Mouse (Mus musculus) liver, embryonic 12.5 days (tissue): ENCODE data around the gene Ets2. TPM values are rescaled to one million over a fixed set of nuclear protein-coding genes. Genes with fewer than 3 reads are reported as not detected.

Source experiments
- ATAC-seq: fragments of 200-750 bp; cut with Nextera tagmentation; 2 replicates; pipeline ENCODE4 v1.8.0; 2017; ENCODE audit warnings: moderate number of reproducible peaks, mild to moderate bottlenecking, moderate library complexity
- H3K27ac ChIP-seq: fragments of 300-500 bp; sonication (generic); 2 replicates; pipeline ENCODE4 v1.5.1; 2016; ENCODE audit warnings: mild to moderate bottlenecking
- H3K27me3 ChIP-seq: fragments of 300-500 bp; sonication (generic); replicated peaks from 2 replicates; pipeline ENCODE4 v1.6.1; 2016; ENCODE audit warnings: mild to moderate bottlenecking, moderate library complexity
- H3K36me3 ChIP-seq: fragments of 300-500 bp; sonication (generic); 2 replicates; pipeline ENCODE4 v1.6.1; 2016; ENCODE audit warnings: mild to moderate bottlenecking, moderate library complexity
- H3K4me1 ChIP-seq: fragments of 300-500 bp; sonication (generic); 2 replicates; pipeline ENCODE4 v1.6.1; 2016
- H3K4me2 ChIP-seq: fragments of 300-500 bp; sonication (generic); 2 replicates; pipeline ENCODE4 v1.6.1; 2016; ENCODE audit warnings: mild to moderate bottlenecking, moderate library complexity
- H3K4me3 ChIP-seq: fragments of 300-500 bp; sonication (generic); 2 replicates; pipeline ENCODE4 v1.5.1; 2016; ENCODE audit warnings: mild to moderate bottlenecking, moderate library complexity
- H3K9ac ChIP-seq: fragments of 300-500 bp; sonication (generic); 2 replicates; pipeline ENCODE4 v1.6.1; 2016; ENCODE audit warnings: mild to moderate bottlenecking, moderate library complexity
- H3K9me3 ChIP-seq: fragments of 300-500 bp; sonication (generic); replicated peaks from 2 replicates; pipeline ENCODE4 v1.6.1; 2016; ENCODE audit warnings: mild to moderate bottlenecking, moderate library complexity
- WGBS: fragments of 180-500 bp; shearing (Covaris S2); methylation state at CpG from one replicate; pipeline ENCODE4 v1.1.7; 2016; ENCODE audit not compliant: insufficient replicate concordance; 5-methylcytosine and 5-hydroxymethylcytosine counted together
- polyA plus RNA-seq: library from polyadenylated mRNA; unstranded; fragments of >200 nt; fragmentation: Nextera tagmentation; extraction: Ambion mirVana; gene quantifications from 2 replicates; pipeline ENCODE4 v1.2.1, GENCODE M21; 2016

Gene Ets2
- polyA plus RNA-seq, 1 experiment from 2014 or later, result 18.6 TPM

GRCm38 (mm10) chr16:95717631-95718030 is 15.8 kb downstream of the Ets2 start:
- Histone ChIP-seq H3K9me3 (no peaks in the 10 kb centered on the region), H3K4me3 (no peak overlapping the region), H3K27ac (no peak overlapping the region), H3K27me3 (no peaks in the 10 kb centered on the region), H3K4me1 (no peaks in the 10 kb centered on the region), H3K4me2 (no peak overlapping the region), H3K36me3 (peaks cover 88% of the 10 kb centered on the region), H3K9ac (no peak overlapping the region)
- ATAC-seq, result no peak
- WGBS, result 83% methylated on average over 6 of the region's 6 CpGs

GRCm38 (mm10) chr16:95718119-95718518 is 16.2 kb downstream of the Ets2 start:
- 83% methylated on average over 4 of the region's 4 CpGs for WGBS
- Histone ChIP-seq H3K36me3 (peaks cover 84% of the 10 kb centered on the region), H3K4me1 (no peaks in the 10 kb centered on the region), H3K27ac (no peak overlapping the region), H3K4me2 (no peak overlapping the region), H3K4me3 (no peak overlapping the region), H3K9ac (no peak overlapping the region), H3K27me3 (no peaks in the 10 kb centered on the region), H3K9me3 (no peaks in the 10 kb centered on the region)
- ATAC-seq, result no peak

GRCm38 (mm10) chr16:95720532-95720931 is 18.7 kb downstream of the Ets2 start:
- Histone ChIP-seq H3K4me1 (no peaks in the 10 kb centered on the region), H3K9me3 (no peaks in the 10 kb centered on the region), H3K9ac (no peak overlapping the region), H3K27ac (no peak overlapping the region), H3K4me2 (no peak overlapping the region), H3K4me3 (no peak overlapping the region), H3K36me3 (peaks cover 64% of the 10 kb centered on the region), H3K27me3 (no peaks in the 10 kb centered on the region)
- WGBS, result 84% methylated on average over 8 of the region's 8 CpGs
- no peak for ATAC-seq

GRCm38 (mm10) chr16:95724251-95724650 is 22.4 kb downstream of the Ets2 start:
- Histone ChIP-seq H3K27ac (no peak overlapping the region), H3K4me3 (no peak overlapping the region), H3K9me3 (no peaks in the 10 kb centered on the region), H3K4me2 (no peak overlapping the region), H3K36me3 (peaks cover 27% of the 10 kb centered on the region), H3K27me3 (no peaks in the 10 kb centered on the region), H3K4me1 (no peaks in the 10 kb centered on the region), H3K9ac (no peak overlapping the region)
- ATAC-seq, result no peak
- WGBS, result 69% methylated on average over 2 of the region's 2 CpGs

- no peak overlapping the region for H3K9ac ChIP-seq
- no peaks in the 10 kb centered on the region for H3K4me1 ChIP-seq
- WGBS, result 61% methylated on average over 5 of the region's 5 CpGs
- no peaks in the 10 kb centered on the region for H3K27me3 ChIP-seq
- peaks cover 22% of the 10 kb centered on the region for H3K36me3 ChIP-seq
- H3K9me3 ChIP-seq, result no peaks in the 10 kb centered on the region
- no peak overlapping the region for H3K4me3 ChIP-seq
- ATAC-seq, result no peak
- no peak overlapping the region for H3K27ac ChIP-seq
- no peak overlapping the region for H3K4me2 ChIP-seq
These were observed 22.9 kb downstream of the Ets2 start for GRCm38 (mm10) chr16:95724776-95725175.

GRCm38 (mm10) chr16:95726802-95727201 is 24.9 kb downstream of the Ets2 start:
- Histone ChIP-seq H3K27me3 (0 out of 2 replicates have a peak, but pooled peaks cover 5% of the 10 kb centered on the region), H3K4me2 (no peak overlapping the region), H3K27ac (no peak overlapping the region), H3K4me1 (no peaks in the 10 kb centered on the region), H3K9ac (no peak overlapping the region), H3K4me3 (no peak overlapping the region), H3K36me3 (peaks cover 2% of the 10 kb centered on the region; the same call in 1 of the 2 replicates), H3K9me3 (no peaks in the 10 kb centered on the region)
- no peak for ATAC-seq
- 71% methylated on average over 4 of the region's 4 CpGs for WGBS

- Histone ChIP-seq H3K27ac (no peak overlapping the region), H3K36me3 (no peaks in the 10 kb centered on the region), H3K9ac (no peak overlapping the region), H3K27me3 (peaks cover 5% of the 10 kb centered on the region; the same call in 1 of the 2 replicates), H3K4me1 (no peaks in the 10 kb centered on the region), H3K4me2 (no peak overlapping the region), H3K4me3 (no peak overlapping the region), H3K9me3 (no peaks in the 10 kb centered on the region)
- ATAC-seq, result no peak
- 68% methylated on average over 10 of the region's 10 CpGs for WGBS
These were observed 26.9 kb downstream of the Ets2 start for GRCm38 (mm10) chr16:95728453-95729435.

- Histone ChIP-seq H3K36me3 (no peaks in the 10 kb centered on the region), H3K9ac (no peak overlapping the region), H3K4me2 (no peak overlapping the region), H3K27ac (no peak overlapping the region), H3K9me3 (no peaks in the 10 kb centered on the region), H3K4me1 (no peaks in the 10 kb centered on the region), H3K27me3 (peaks cover 5% of the 10 kb centered on the region; the same call in 1 of the 2 replicates), H3K4me3 (no peak overlapping the region)
- WGBS, result 66% methylated on average over 6 of the region's 6 CpGs
- no peak for ATAC-seq
These were observed 27.9 kb downstream of the Ets2 start for GRCm38 (mm10) chr16:95729775-95730174.

- H3K27me3 ChIP-seq, result peaks cover 5% of the 10 kb centered on the region; the same call in 1 of the 2 replicates
- H3K4me2 ChIP-seq, result no peak overlapping the region
- no peak overlapping the region for H3K9ac ChIP-seq
- peaks cover 3% of the 10 kb centered on the region; the same call in 1 of the 2 replicates for H3K4me1 ChIP-seq
- no peaks in the 10 kb centered on the region for H3K36me3 ChIP-seq
- H3K4me3 ChIP-seq, result no peak overlapping the region
- ATAC-seq, result no peak
- no peak overlapping the region for H3K27ac ChIP-seq
- WGBS, result 56% methylated on average over 2 of the region's 2 CpGs
- H3K9me3 ChIP-seq, result no peaks in the 10 kb centered on the region
These were observed 32.9 kb downstream of the Ets2 start for GRCm38 (mm10) chr16:95734785-95735184.

- no peaks in the 10 kb centered on the region for H3K36me3 ChIP-seq
- ATAC-seq, result peak; percentile 46; the same call in 1 of the 2 replicates
- no peak overlapping the region for H3K4me2 ChIP-seq
- H3K27me3 ChIP-seq, result peaks cover 5% of the 10 kb centered on the region; the same call in 1 of the 2 replicates
- peaks cover 3% of the 10 kb centered on the region; the same call in 1 of the 2 replicates for H3K4me1 ChIP-seq
- no peaks in the 10 kb centered on the region for H3K9me3 ChIP-seq
- no peak overlapping the region for H3K4me3 ChIP-seq
- no peak overlapping the region for H3K27ac ChIP-seq
- no peak overlapping the region for H3K9ac ChIP-seq
These were observed 34.2 kb downstream of the Ets2 start for GRCm38 (mm10) chr16:95736059-95736458.

GRCm38 (mm10) chr16:95736470-95736869 is 34.6 kb downstream of the Ets2 start:
- H3K9me3 ChIP-seq, result no peaks in the 10 kb centered on the region
- WGBS, result 71% methylated on average over 6 of the region's 6 CpGs
- no peak for ATAC-seq
- H3K9ac ChIP-seq, result no peak overlapping the region
- H3K27ac ChIP-seq, result no peak overlapping the region
- no peaks in the 10 kb centered on the region for H3K36me3 ChIP-seq
- H3K4me1 ChIP-seq, result peaks cover 3% of the 10 kb centered on the region; the same call in 1 of the 2 replicates
- no peak overlapping the region for H3K4me3 ChIP-seq
- H3K27me3 ChIP-seq, result peaks cover 1% of the 10 kb centered on the region; the same call in 1 of the 2 replicates
- H3K4me2 ChIP-seq, result no peak overlapping the region

GRCm38 (mm10) chr16:95739522-95739921 is 37.6 kb downstream of the Ets2 start:
- H3K4me1 ChIP-seq, result peaks cover 3% of the 10 kb centered on the region; the same call in 1 of the 2 replicates

More at GRCm38 (mm10) chr16:95739522-95739921, 37.6 kb downstream of the Ets2 start:
- no peak for ATAC-seq
- no peak overlapping the region for H3K4me2 ChIP-seq
- H3K27me3 ChIP-seq, result no peaks in the 10 kb centered on the region
- no peak overlapping the region for H3K9ac ChIP-seq
- H3K36me3 ChIP-seq, result no peaks in the 10 kb centered on the region
- no peaks in the 10 kb centered on the region for H3K9me3 ChIP-seq
- no peak overlapping the region for H3K27ac ChIP-seq
- no peak overlapping the region for H3K4me3 ChIP-seq
- 65% methylated on average over 6 of the region's 6 CpGs for WGBS
